Mouse (Mus musculus): ENCODE measurements around the gene Ldlrad3. TPM values are rescaled to one million over a fixed set of nuclear protein-coding genes. Genes with fewer than 3 reads are reported as not detected.

The Ldlrad3 gene
- polyA plus RNA-seq, 1 experiment, result 9.8 TPM

GRCm38 (mm10) chr2:102185069-102185950 lies 875 bp downstream of the Ldlrad3 start:
- no peak for DNase-seq (ENCODE audit: low read depth)

- no peak for DNase-seq (ENCODE audit: low read depth)
These were observed 2.3 kb downstream of the Ldlrad3 start for GRCm38 (mm10) chr2:102183720-102184480.

- no peak for DNase-seq (ENCODE audit: low read depth)
These were observed 4.7 kb downstream of the Ldlrad3 start for GRCm38 (mm10) chr2:102181459-102181858.

- DNase-seq (ENCODE audit: low read depth), result no peak
These were observed 9.8 kb downstream of the Ldlrad3 start for GRCm38 (mm10) chr2:102176434-102176772.

- DNase-seq (ENCODE audit: low read depth), result no peak
These were observed 10.3 kb downstream of the Ldlrad3 start for GRCm38 (mm10) chr2:102175741-102176433.

- DNase-seq (ENCODE audit: low read depth), result no peak
These were observed 13.7 kb downstream of the Ldlrad3 start for GRCm38 (mm10) chr2:102172458-102172857.

- DNase-seq (ENCODE audit: low read depth), result no peak
These were observed 19.4 kb downstream of the Ldlrad3 start for GRCm38 (mm10) chr2:102166550-102167325.

GRCm38 (mm10) chr2:102163106-102163505 lies 23.1 kb downstream of the Ldlrad3 start:
- DNase-seq (ENCODE audit: low read depth), result no peak

GRCm38 (mm10) chr2:102157555-102157954 lies 28.6 kb downstream of the Ldlrad3 start:
- no peak for DNase-seq (ENCODE audit: low read depth)

GRCm38 (mm10) chr2:102157010-102157409 lies 29.2 kb downstream of the Ldlrad3 start:
- DNase-seq (ENCODE audit: low read depth), result no peak

- DNase-seq (ENCODE audit: low read depth), result no peak
These were observed 29.7 kb downstream of the Ldlrad3 start for GRCm38 (mm10) chr2:102156460-102156859.

- no peak for DNase-seq (ENCODE audit: low read depth)
These were observed 30.7 kb downstream of the Ldlrad3 start for GRCm38 (mm10) chr2:102155306-102156015.

- DNase-seq (ENCODE audit: low read depth), result no peak
These were observed 31.4 kb downstream of the Ldlrad3 start for GRCm38 (mm10) chr2:102154771-102155211.

- no peak for DNase-seq (ENCODE audit: low read depth)
These were observed 31.9 kb downstream of the Ldlrad3 start for GRCm38 (mm10) chr2:102154328-102154727.

- DNase-seq (ENCODE audit: low read depth), result no peak
These were observed 32.7 kb downstream of the Ldlrad3 start for GRCm38 (mm10) chr2:102153516-102153915.

GRCm38 (mm10) chr2:102152851-102153250 lies 33.3 kb downstream of the Ldlrad3 start:
- DNase-seq (ENCODE audit: low read depth), result no peak

- DNase-seq (ENCODE audit: low read depth), result no peak
These were observed 37.1 kb downstream of the Ldlrad3 start for GRCm38 (mm10) chr2:102149058-102149457.

GRCm38 (mm10) chr2:102148093-102148492 lies 38.1 kb downstream of the Ldlrad3 start:
- DNase-seq (ENCODE audit: low read depth), result no peak

- DNase-seq (ENCODE audit: low read depth), result no peak
These were observed 38.6 kb downstream of the Ldlrad3 start for GRCm38 (mm10) chr2:102147561-102147960.

- no peak for DNase-seq (ENCODE audit: low read depth)
These were observed 39.8 kb downstream of the Ldlrad3 start for GRCm38 (mm10) chr2:102146386-102146785.

- no peak for DNase-seq (ENCODE audit: low read depth)
These were observed 41.1 kb downstream of the Ldlrad3 start for GRCm38 (mm10) chr2:102145036-102145435.
